ENCODE assay signal across 9 mouse cellular contexts in the genomic region with DNA sequence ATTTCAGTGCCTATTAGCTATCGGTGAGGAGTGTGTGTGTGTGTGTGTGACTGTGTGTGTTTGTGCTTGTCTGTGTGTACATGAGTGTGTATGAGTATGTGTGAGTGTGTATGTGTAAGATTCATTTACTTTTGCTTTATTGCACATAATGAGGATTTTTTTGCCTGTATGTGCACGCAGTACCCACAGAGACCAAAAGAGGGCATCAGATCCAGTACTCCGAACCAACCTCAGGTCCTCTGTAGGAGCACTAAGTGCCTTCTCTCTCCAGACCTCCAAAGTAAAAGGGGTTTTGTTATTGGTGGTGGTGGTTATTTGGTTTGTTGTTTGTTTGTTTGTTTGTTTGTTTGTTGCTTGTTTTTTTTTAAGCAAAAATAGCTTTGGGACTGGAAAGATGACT. TPM values are rescaled to one million over a fixed set of nuclear protein-coding genes. Genes with fewer than 3 reads are reported as not detected.
A peak's percentile ranks its signal among the peaks of the same experiment; 100 is the strongest.
DNase-seq lines count a peak whose midpoint lies in the region; ATAC-seq and TF ChIP-seq lines count a peak whose summit lies in the region.
"Had no signal": no experiment of that assay in that cellular context is flagged by ENCODE, and none has a peak within 500 bp of the region (broad histone marks: within the 10 kb centered on the region; RNA-seq: fewer than 3 reads in every experiment).

No protein-coding gene starts in this region.

- no peaks in the 10 kb centered on the region for H3K36me3 ChIP-seq in midbrain, postnatal 0 days (ENCODE audit: insufficient read depth, low read length)
- no peaks in the 10 kb centered on the region for H3K36me3 ChIP-seq in midbrain, embryonic 16.5 days (ENCODE audit: control insufficient read depth, insufficient read depth, low read length)
- H3K36me3 ChIP-seq: neural tube, embryonic 13.5 days had no signal

- no peak overlapping the region for H3K4me2 ChIP-seq in midbrain, postnatal 0 days (ENCODE audit: low read depth, low read length, poor library complexity, severe bottlenecking)
- no peak overlapping the region for H3K4me2 ChIP-seq in midbrain, embryonic 16.5 days (ENCODE audit: low read length)
- H3K4me2 ChIP-seq: neural tube, embryonic 13.5 days had no signal

- H3K4me3 ChIP-seq in gastrocnemius, adult 2 months: no peak overlapping the region
- H3K4me3 ChIP-seq in midbrain, postnatal 0 days (ENCODE audit: low read depth, low read length): no peak overlapping the region
- H3K4me3 ChIP-seq in midbrain, embryonic 16.5 days (ENCODE audit: low read depth, low read length): no peak overlapping the region
- no peak overlapping the region for H3K4me3 ChIP-seq in bone marrow, adult 2 months (replicated peaks; ENCODE audit: control insufficient read depth, low read depth, low read length)
- H3K4me3 ChIP-seq: neural tube, embryonic 13.5 days had no signal

- ATAC-seq in midbrain, postnatal 0 days (ENCODE audit: low FRiP score): no peak
- ATAC-seq in midbrain, embryonic 16.5 days: no peak

- H3K9ac ChIP-seq in midbrain, postnatal 0 days (replicated peaks; ENCODE audit: low read length, poor library complexity, severe bottlenecking): no peak overlapping the region
- H3K9ac ChIP-seq in midbrain, embryonic 16.5 days (ENCODE audit: low read depth, low read length): no peak overlapping the region
- H3K9ac ChIP-seq: neural tube, embryonic 13.5 days had no signal

- H3K9me3 ChIP-seq in midbrain, postnatal 0 days (ENCODE audit: low read length): no peaks in the 10 kb centered on the region
- no peaks in the 10 kb centered on the region for H3K9me3 ChIP-seq in midbrain, embryonic 16.5 days (replicated peaks; ENCODE audit: control insufficient read depth, low read length, poor library complexity, severe bottlenecking)
- H3K9me3 ChIP-seq: neural tube, embryonic 13.5 days had no signal

- TF ChIP-seq POLR2A in bone marrow, adult 2 months (IDR thresholded peaks at IDR 0.05; ENCODE audit: borderline replicate concordance, control insufficient read depth, low read depth, low read length): no peak

- WGBS in midbrain, postnatal 0 days: 70% methylated on average over 3 of the region's 3 CpGs
- WGBS in midbrain, embryonic 16.5 days: 77% methylated on average over 3 of the region's 3 CpGs
- WGBS in bone marrow, adult 2 months: 71% methylated on average over 3 of the region's 3 CpGs

- no peaks in the 10 kb centered on the region for H3K4me1 ChIP-seq in midbrain, postnatal 0 days (ENCODE audit: insufficient read depth, low read length)
- no peaks in the 10 kb centered on the region for H3K4me1 ChIP-seq in midbrain, embryonic 16.5 days (ENCODE audit: control insufficient read depth, insufficient read depth, low read length)
- no peaks in the 10 kb centered on the region for H3K4me1 ChIP-seq in bone marrow, adult 2 months (ENCODE audit: control insufficient read depth, insufficient read depth, low read length)

- TF ChIP-seq CTCF in gastrocnemius, adult 2 months (IDR thresholded peaks at IDR 0.05): peak; percentile 71
- TF ChIP-seq CTCF in midbrain, postnatal 0 days (IDR thresholded peaks at IDR 0.05): peak; percentile 66
- TF ChIP-seq CTCF in bone marrow, adult 2 months (IDR thresholded peaks at IDR 0.05; ENCODE audit: control insufficient read depth, insufficient read depth, low read length): peak; percentile 45; the same call in 1 of the 2 replicates

- DNase-seq in gastrocnemius, adult 2 months: peak; percentile 47
- no peak for DNase-seq in gastrocnemius, postnatal 25 days
- DNase-seq in midbrain, postnatal 0 days (ENCODE audit: low spot score): peak; percentile 18
- DNase-seq in naive thymus-derived CD4-positive, alpha-beta T cell, adult 2 months (ENCODE audit: low read depth): peak; percentile 50
- no peak for DNase-seq in frontal cortex, postnatal 25 days (ENCODE audit: low spot score in 2 of 2)
- DNase-seq in ovary, postnatal 14 days (ENCODE audit: low spot score): no peak

- no peak overlapping the region for H3K27ac ChIP-seq in gastrocnemius, adult 2 months
- no peak overlapping the region for H3K27ac ChIP-seq in midbrain, postnatal 0 days (ENCODE audit: low read depth, low read length)
- H3K27ac ChIP-seq in midbrain, embryonic 16.5 days (ENCODE audit: low read length): no peak overlapping the region
- H3K27ac ChIP-seq in bone marrow, adult 2 months (ENCODE audit: control insufficient read depth, insufficient read depth, low read depth, low read length, poor library complexity): no peak overlapping the region
- H3K27ac ChIP-seq: neural tube, embryonic 13.5 days had no signal

- intact Hi-C loops in gastrocnemius, adult 2 months (cut with DNase I): loop anchor here (5.0 kb wide), 1 partner anchor 51 kb away; no protein-coding TSS in a partner anchor

- H3K27me3 ChIP-seq in midbrain, postnatal 0 days (ENCODE audit: insufficient read depth, low read length): no peaks in the 10 kb centered on the region
- H3K27me3 ChIP-seq in midbrain, embryonic 16.5 days (ENCODE audit: control insufficient read depth, insufficient read depth, low read depth, low read length): no peaks in the 10 kb centered on the region
- H3K27me3 ChIP-seq: neural tube, embryonic 13.5 days had no signal

RNA-seq across cellular contexts. Expression of gene Best3, which starts 5.2 kb away (rescaled TPM):
- 10 to 100 TPM; 17.7 to 34.1 TPM for total RNA-seq in gastrocnemius, adult 2 months (2021)
- total RNA-seq in gastrocnemius, postnatal 25 days (2021): 10 to 100 TPM; 18.2 to 18.6 TPM
- 0.27 TPM in 1 of 2 replicates, not detected in the other for total RNA-seq in midbrain, postnatal 0 days (2014; rRNA removed)
- polyA plus RNA-seq in midbrain, postnatal 0 days (2015; fragmentation: Nextera tagmentation; extraction: Ambion mirVana): 0.11 and 0.13 TPM in 2 replicates
- 0.10 and 0.13 TPM in 2 replicates for polyA plus RNA-seq in midbrain, embryonic 16.5 days (2015; fragmentation: Nextera tagmentation; extraction: Ambion mirVana)
- polyA plus RNA-seq in bone marrow, adult 2 months (2011; ENCODE audit: insufficient read depth, insufficient read length, low replicate concordance, missing spikeins): not detected in 2 replicates
- polyA plus RNA-seq: neural tube, embryonic 13.5 days had no signal

RNA-seq across cellular contexts. Expression of gene Gm10271, which starts 8.5 kb away (rescaled TPM):
- total RNA-seq in gastrocnemius, adult 2 months (2021): not detected
- total RNA-seq in gastrocnemius, postnatal 25 days (2021): not detected
- total RNA-seq in midbrain, postnatal 0 days (2014; rRNA removed): not detected in 2 replicates
- not detected in 2 replicates for polyA plus RNA-seq in midbrain, postnatal 0 days (2015; fragmentation: Nextera tagmentation; extraction: Ambion mirVana)
- not detected in 2 replicates for polyA plus RNA-seq in midbrain, embryonic 16.5 days (2015; fragmentation: Nextera tagmentation; extraction: Ambion mirVana)
- not detected in 2 replicates for polyA plus RNA-seq in bone marrow, adult 2 months (2011; ENCODE audit: insufficient read depth, insufficient read length, low replicate concordance, missing spikeins)
- polyA plus RNA-seq: neural tube, embryonic 13.5 days had no signal

RNA-seq across cellular contexts. Expression of gene Rab3ip, which starts 30.3 kb away (rescaled TPM):
- 10 to 100 TPM; 26.2 to 39.2 TPM for total RNA-seq in gastrocnemius, adult 2 months (2021)
- total RNA-seq in gastrocnemius, postnatal 25 days (2021): 10 to 100 TPM; 20.3 to 22.9 TPM
- total RNA-seq in midbrain, postnatal 0 days (2014; rRNA removed): 99.8 and 142 TPM in 2 replicates
- 34.4 and 34.6 TPM in 2 replicates for polyA plus RNA-seq in midbrain, postnatal 0 days (2015; fragmentation: Nextera tagmentation; extraction: Ambion mirVana)
- 40.4 and 45.1 TPM in 2 replicates for polyA plus RNA-seq in midbrain, embryonic 16.5 days (2015; fragmentation: Nextera tagmentation; extraction: Ambion mirVana)
- polyA plus RNA-seq in bone marrow, adult 2 months (2011; ENCODE audit: insufficient read depth, insufficient read length, low replicate concordance, missing spikeins): 8.9 and 10.7 TPM in 2 replicates

Comparison
In these comparisons a context has a peak if more than half of its experiments do, and no peak if none do; other contexts are left out.
1. DNase-seq: peak in gastrocnemius, adult 2 months (single experiment), midbrain, postnatal 0 days (single experiment) and naive thymus-derived CD4-positive, alpha-beta T cell, adult 2 months (single experiment); none in gastrocnemius, postnatal 25 days (single experiment), frontal cortex, postnatal 25 days (0 of 2) and ovary, postnatal 14 days (single experiment).
2. RNA of gene Best3, which starts 5.2 kb away (total RNA-seq): 17.7 to 34.1 TPM in gastrocnemius, adult 2 months and 18.2 to 18.6 TPM in gastrocnemius, postnatal 25 days; 0.27 TPM in midbrain, postnatal 0 days; every median in the first group is over 10 times any median in the second.
3. Peak in every context shown above with its lines, with median percentiles within 50 percentile points of each other: CTCF ChIP-seq.